Mouse (Mus musculus): ENCODE data around the gene Adra2b. TPM values are rescaled to one million over a fixed set of nuclear protein-coding genes. Genes with fewer than 3 reads are reported as not detected.

The Adra2b gene
- 10.2 and 12.0 TPM in 2 replicates for polyA plus RNA-seq (2014; fragmentation: Nextera tagmentation; extraction: Ambion mirVana)

DNA sequence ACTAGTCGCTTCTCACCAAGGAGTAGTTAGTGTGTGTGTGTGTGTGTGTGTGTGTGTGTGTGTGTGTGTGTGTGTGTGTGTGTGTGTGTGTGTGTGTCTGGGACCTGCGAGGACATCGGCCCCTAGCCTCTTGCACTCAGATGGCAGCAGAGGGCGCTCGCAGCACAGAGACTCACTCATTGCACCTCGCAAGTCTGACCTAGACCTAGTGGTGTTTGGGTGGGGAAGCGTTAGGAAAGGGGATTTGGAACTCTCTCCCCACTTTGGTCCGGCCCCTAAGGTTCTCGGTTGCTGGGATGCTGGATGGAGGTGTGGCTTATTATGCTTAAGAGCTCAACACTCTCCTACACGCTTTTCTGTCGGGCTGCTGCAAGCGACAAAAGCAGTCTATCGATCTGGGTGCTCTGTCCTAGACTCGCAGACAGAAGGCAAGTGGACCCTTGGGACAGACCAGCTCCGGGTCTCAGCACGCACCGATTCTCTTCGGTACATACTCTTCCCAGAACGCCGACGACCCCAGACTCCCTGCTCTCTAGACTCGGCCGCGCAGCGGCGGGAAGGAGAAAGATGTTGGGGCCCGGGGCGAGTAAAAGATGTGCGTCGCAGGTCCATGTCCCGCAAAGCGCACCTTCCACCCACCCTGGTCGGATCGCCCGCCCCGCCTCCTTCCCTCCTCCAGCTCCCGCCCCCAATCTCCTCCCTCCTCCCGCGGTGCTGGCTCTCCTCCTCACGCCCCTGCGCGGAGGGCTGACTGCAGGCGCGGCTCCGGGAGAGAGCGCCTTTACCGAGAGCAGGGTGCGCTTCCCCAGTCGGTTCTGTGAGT, at the start of gene Adra2b:
Adra2b (plus strand) TSS at position 750 of the 823 bp plus-strand sequence.
- Histone ChIP-seq H3K4me2 (peak within 1 kb of the TSS; percentile 82), H3K9ac (ENCODE audit: low read depth, low read length) (peak within 1 kb of the TSS; percentile 67), H3K27me3 (ENCODE audit: control insufficient read depth, insufficient read depth, low read length) (peaks cover 50% of the 10 kb centered on the region), H3K4me1 (ENCODE audit: control insufficient read depth, insufficient read depth, low read length) (peaks cover 17% of the 10 kb centered on the region), H3K4me3 (ENCODE audit: low read depth, low read length) (peak within 1 kb of the TSS; percentile 57), H3K36me3 (ENCODE audit: control insufficient read depth, insufficient read depth, low read length) (no peaks in the 10 kb centered on the region), H3K27ac (ENCODE audit: low read depth, low read length) (peak within 1 kb of the TSS; percentile 71), H3K9me3 (replicated peaks; ENCODE audit: control insufficient read depth, low read length) (no peaks in the 10 kb centered on the region)
- WGBS (ENCODE audit: insufficient replicate concordance): under 1% methylated on average over 48 of the region's 49 CpGs
- ATAC-seq (replicated peaks; ENCODE audit: insufficient number of reproducible peaks, low FRiP score, low TSS enrichment): peak; percentile 85

- Histone ChIP-seq H3K36me3 (ENCODE audit: control insufficient read depth, insufficient read depth, low read length) (no peaks in the 10 kb centered on the region), H3K27me3 (ENCODE audit: control insufficient read depth, insufficient read depth, low read length) (no peaks in the 10 kb centered on the region), H3K4me3 (ENCODE audit: low read depth, low read length) (no peak overlapping the region), H3K4me1 (ENCODE audit: control insufficient read depth, insufficient read depth, low read length) (peaks cover 2% of the 10 kb centered on the region; the same call in 1 of the 2 replicates), H3K27ac (ENCODE audit: low read depth, low read length) (peak overlapping the region; percentile 85), H3K4me2 (no peak overlapping the region), H3K9ac (ENCODE audit: low read depth, low read length) (no peak overlapping the region), H3K9me3 (replicated peaks; ENCODE audit: control insufficient read depth, low read length) (no peaks in the 10 kb centered on the region)
- ATAC-seq (replicated peaks; ENCODE audit: insufficient number of reproducible peaks, low FRiP score, low TSS enrichment): no peak
- 66% methylated on average over 4 of the region's 4 CpGs for WGBS (ENCODE audit: insufficient replicate concordance)
Measured at GRCm38 (mm10) chr2:127313878-127314277, 49.1 kb upstream of the Adra2b start.

GRCm38 (mm10) chr2:127314467-127315154, 48.4 kb upstream of the Adra2b start:
- Histone ChIP-seq H3K4me3 (ENCODE audit: low read depth, low read length) (no peak overlapping the region), H3K27me3 (ENCODE audit: control insufficient read depth, insufficient read depth, low read length) (no peaks in the 10 kb centered on the region), H3K27ac (ENCODE audit: low read depth, low read length) (peak overlapping the region; percentile 85), H3K9me3 (replicated peaks; ENCODE audit: control insufficient read depth, low read length) (no peaks in the 10 kb centered on the region), H3K4me2 (no peak overlapping the region), H3K4me1 (ENCODE audit: control insufficient read depth, insufficient read depth, low read length) (peaks cover 2% of the 10 kb centered on the region; the same call in 1 of the 2 replicates), H3K9ac (ENCODE audit: low read depth, low read length) (no peak overlapping the region), H3K36me3 (ENCODE audit: control insufficient read depth, insufficient read depth, low read length) (no peaks in the 10 kb centered on the region)
- ATAC-seq (replicated peaks; ENCODE audit: insufficient number of reproducible peaks, low FRiP score, low TSS enrichment): peak; percentile 82
- WGBS (ENCODE audit: insufficient replicate concordance): 45% methylated on average over 6 of the region's 6 CpGs

GRCm38 (mm10) chr2:127315155-127315470, 47.9 kb upstream of the Adra2b start:
- Histone ChIP-seq H3K4me2 (no peak overlapping the region), H3K27ac (ENCODE audit: low read depth, low read length) (no peak overlapping the region), H3K4me3 (ENCODE audit: low read depth, low read length) (no peak overlapping the region), H3K27me3 (ENCODE audit: control insufficient read depth, insufficient read depth, low read length) (no peaks in the 10 kb centered on the region), H3K9ac (ENCODE audit: low read depth, low read length) (no peak overlapping the region), H3K4me1 (ENCODE audit: control insufficient read depth, insufficient read depth, low read length) (peaks cover 2% of the 10 kb centered on the region; the same call in 1 of the 2 replicates), H3K9me3 (replicated peaks; ENCODE audit: control insufficient read depth, low read length) (no peaks in the 10 kb centered on the region), H3K36me3 (ENCODE audit: control insufficient read depth, insufficient read depth, low read length) (no peaks in the 10 kb centered on the region)
- 76% methylated on average over 1 of the region's 1 CpGs for WGBS (ENCODE audit: insufficient replicate concordance)
- ATAC-seq (replicated peaks; ENCODE audit: insufficient number of reproducible peaks, low FRiP score, low TSS enrichment): no peak; the same call in 1 of the 2 replicates

DNA sequence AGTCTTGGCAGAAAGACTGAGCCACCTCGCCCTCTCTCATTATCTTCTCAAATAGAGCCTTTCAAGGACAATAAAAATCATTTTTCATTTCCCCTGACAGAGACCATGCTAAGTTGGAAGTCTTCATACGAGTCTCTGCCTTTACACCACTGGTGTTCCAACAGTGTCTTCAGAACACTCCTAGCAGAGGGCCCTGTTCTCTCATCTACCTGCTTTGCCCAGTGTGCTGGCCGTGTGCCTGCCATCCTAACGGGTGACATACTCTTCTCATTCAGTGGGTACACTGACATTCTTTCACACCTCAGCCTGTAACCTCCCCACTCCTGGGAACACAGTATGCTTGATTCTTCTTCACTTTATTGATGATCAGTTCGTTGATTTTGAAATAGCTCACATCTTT, 46.6 kb upstream of the Adra2b start:
- H3K27me3 ChIP-seq (ENCODE audit: control insufficient read depth, insufficient read depth, low read length): no peaks in the 10 kb centered on the region
- H3K36me3 ChIP-seq (ENCODE audit: control insufficient read depth, insufficient read depth, low read length): no peaks in the 10 kb centered on the region
- no peak overlapping the region for H3K27ac ChIP-seq (ENCODE audit: low read depth, low read length)
- H3K4me1 ChIP-seq (ENCODE audit: control insufficient read depth, insufficient read depth, low read length): peaks cover 2% of the 10 kb centered on the region; the same call in 1 of the 2 replicates
- H3K9me3 ChIP-seq (replicated peaks; ENCODE audit: control insufficient read depth, low read length): no peaks in the 10 kb centered on the region
- no peak overlapping the region for H3K4me3 ChIP-seq (ENCODE audit: low read depth, low read length)
- 76% methylated on average over 5 of the region's 5 CpGs for WGBS (ENCODE audit: insufficient replicate concordance)
- ATAC-seq (replicated peaks; ENCODE audit: insufficient number of reproducible peaks, low FRiP score, low TSS enrichment): no peak
- H3K9ac ChIP-seq (ENCODE audit: low read depth, low read length): no peak overlapping the region
- no peak overlapping the region for H3K4me2 ChIP-seq

DNA sequence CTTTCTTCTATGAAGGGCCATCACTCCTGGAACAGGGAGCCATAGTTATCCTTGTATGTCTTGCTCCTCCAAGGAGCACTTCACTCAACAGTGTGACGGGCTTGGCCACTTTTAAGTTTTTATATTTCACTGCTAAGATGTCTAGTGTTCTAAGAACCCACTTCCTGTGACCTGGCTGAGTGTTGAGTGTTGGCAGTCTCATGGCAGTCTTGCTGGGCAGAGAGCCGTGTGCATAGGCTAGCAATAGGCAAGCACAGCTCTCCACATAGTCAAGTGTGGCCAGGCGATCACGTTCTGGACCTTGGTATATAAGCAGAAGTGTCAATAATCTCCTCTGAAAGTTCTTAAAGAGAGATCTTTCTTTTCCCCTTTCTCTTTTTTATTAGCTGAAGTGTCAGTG, 44.9 kb upstream of the Adra2b start:
- no peak overlapping the region for H3K27ac ChIP-seq (ENCODE audit: low read depth, low read length)
- 71% methylated on average over 4 of the region's 4 CpGs for WGBS (ENCODE audit: insufficient replicate concordance)
- H3K9ac ChIP-seq (ENCODE audit: low read depth, low read length): no peak overlapping the region
- H3K4me2 ChIP-seq: no peak overlapping the region
- ATAC-seq (replicated peaks; ENCODE audit: insufficient number of reproducible peaks, low FRiP score, low TSS enrichment): no peak
- H3K4me3 ChIP-seq (ENCODE audit: low read depth, low read length): no peak overlapping the region
- H3K27me3 ChIP-seq (ENCODE audit: control insufficient read depth, insufficient read depth, low read length): no peaks in the 10 kb centered on the region
- peaks cover 2% of the 10 kb centered on the region; the same call in 1 of the 2 replicates for H3K4me1 ChIP-seq (ENCODE audit: control insufficient read depth, insufficient read depth, low read length)
- H3K36me3 ChIP-seq (ENCODE audit: control insufficient read depth, insufficient read depth, low read length): no peaks in the 10 kb centered on the region
- H3K9me3 ChIP-seq (replicated peaks; ENCODE audit: control insufficient read depth, low read length): no peaks in the 10 kb centered on the region

DNA sequence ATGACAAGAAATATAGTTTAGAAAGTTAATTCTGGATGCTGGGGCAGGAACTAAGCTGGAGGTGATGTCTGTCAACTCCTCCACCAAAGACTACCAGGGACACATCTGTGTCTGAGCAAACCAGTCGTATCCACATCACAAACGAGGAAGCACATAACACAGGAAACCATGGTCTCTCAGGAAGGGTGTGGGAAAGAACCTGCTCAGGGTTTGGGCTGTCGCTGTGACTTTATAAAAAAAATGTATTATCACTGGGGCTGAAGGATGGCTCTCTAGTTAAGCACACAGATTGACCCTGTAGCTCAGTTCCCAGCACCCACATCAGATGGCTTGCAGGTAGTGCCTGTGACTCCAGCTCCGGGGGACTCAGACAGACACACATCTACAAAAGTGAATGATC, 43.9 kb upstream of the Adra2b start:
- no peak overlapping the region for H3K4me3 ChIP-seq (ENCODE audit: low read depth, low read length)
- H3K27me3 ChIP-seq (ENCODE audit: control insufficient read depth, insufficient read depth, low read length): no peaks in the 10 kb centered on the region
- 0 out of 2 replicates have a peak, but pooled peaks cover 2% of the 10 kb centered on the region for H3K4me1 ChIP-seq (ENCODE audit: control insufficient read depth, insufficient read depth, low read length)
- ATAC-seq (replicated peaks; ENCODE audit: insufficient number of reproducible peaks, low FRiP score, low TSS enrichment): no peak
- H3K9ac ChIP-seq (ENCODE audit: low read depth, low read length): no peak overlapping the region
- no peak overlapping the region for H3K4me2 ChIP-seq
- H3K9me3 ChIP-seq (replicated peaks; ENCODE audit: control insufficient read depth, low read length): no peaks in the 10 kb centered on the region
- WGBS (ENCODE audit: insufficient replicate concordance): 61% methylated on average over 4 of the region's 4 CpGs
- no peak overlapping the region for H3K27ac ChIP-seq (ENCODE audit: low read depth, low read length)
- H3K36me3 ChIP-seq (ENCODE audit: control insufficient read depth, insufficient read depth, low read length): no peaks in the 10 kb centered on the region

- 0 out of 2 replicates have a peak, but pooled peaks cover 2% of the 10 kb centered on the region for H3K4me1 ChIP-seq (ENCODE audit: control insufficient read depth, insufficient read depth, low read length)
- no peak overlapping the region for H3K4me2 ChIP-seq
- no peak overlapping the region for H3K9ac ChIP-seq (ENCODE audit: low read depth, low read length)
- 71% methylated on average over 6 of the region's 6 CpGs for WGBS (ENCODE audit: insufficient replicate concordance)
- H3K36me3 ChIP-seq (ENCODE audit: control insufficient read depth, insufficient read depth, low read length): no peaks in the 10 kb centered on the region
- H3K9me3 ChIP-seq (replicated peaks; ENCODE audit: control insufficient read depth, low read length): no peaks in the 10 kb centered on the region
- no peak for ATAC-seq (replicated peaks; ENCODE audit: insufficient number of reproducible peaks, low FRiP score, low TSS enrichment)
- no peak overlapping the region for H3K4me3 ChIP-seq (ENCODE audit: low read depth, low read length)
- H3K27ac ChIP-seq (ENCODE audit: low read depth, low read length): no peak overlapping the region
- no peaks in the 10 kb centered on the region; the same call in 1 of the 2 replicates for H3K27me3 ChIP-seq (ENCODE audit: control insufficient read depth, insufficient read depth, low read length)
Measured at GRCm38 (mm10) chr2:127322671-127323285, 40.2 kb upstream of the Adra2b start.
